Mouse (Mus musculus) brain, embryonic 14.5 days (tissue): Measurements from ENCODE around the gene Ccdc88c.
A peak's percentile ranks its signal among the peaks of the same experiment; 100 is the strongest.

ENCODE experiments used
- CTCF ChIP-seq: fragments of 200-500 bp; IDR thresholded peaks from 2 replicates; pipeline ENCODE4 v1.5.1; 2012; ENCODE audit warnings: inconsistent platforms, mild to moderate bottlenecking, moderate library complexity, borderline replicate concordance; ENCODE audit not compliant: insufficient read depth, insufficient read length; ENCODE audit errors: extremely low read depth
- POLR2A ChIP-seq: fragments of 200-500 bp; IDR thresholded peaks from 2 replicates; pipeline ENCODE4 v1.6.1; 2012; ENCODE audit warnings: mild to moderate bottlenecking, inconsistent platforms, borderline replicate concordance; ENCODE audit not compliant: poor library complexity, insufficient read depth, insufficient read length, severe bottlenecking; ENCODE audit errors: extremely low read depth

DNA sequence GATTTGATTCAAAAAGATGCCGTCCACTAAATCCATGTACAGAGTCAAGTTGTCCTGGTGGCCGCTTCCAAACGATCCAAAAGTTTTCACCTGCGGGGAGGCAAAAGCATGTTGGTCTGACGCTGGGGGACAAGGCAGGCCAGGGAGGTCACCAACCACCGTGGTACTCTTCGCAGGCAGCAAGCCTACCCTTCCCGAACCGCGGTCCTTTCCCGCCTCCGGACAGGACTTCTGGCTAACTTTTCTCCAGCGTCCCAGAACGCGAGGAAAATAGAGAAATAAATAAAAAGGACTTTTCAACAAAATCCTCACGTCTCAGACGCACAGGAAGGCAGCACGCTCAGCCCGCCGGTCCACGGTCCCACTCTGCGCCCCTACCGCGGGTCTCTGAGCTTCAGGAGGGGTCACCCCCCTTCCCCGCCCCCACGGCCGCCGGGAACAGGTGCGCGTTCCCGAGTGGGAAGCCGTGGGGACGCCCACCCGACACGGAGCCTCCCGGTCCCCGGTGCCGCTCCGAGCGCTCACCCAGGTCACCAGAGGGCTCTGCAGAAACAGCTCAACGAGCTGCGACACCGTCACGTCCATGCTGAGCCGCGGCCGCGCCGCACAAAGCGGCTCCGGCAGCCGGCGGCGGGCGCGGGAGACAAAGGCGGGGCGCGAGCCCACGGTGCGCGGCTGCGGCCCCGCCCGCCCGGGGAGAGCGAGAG is 456 bp downstream of the Ccdc88c start:
- TF ChIP-seq POLR2A (peak; percentile 87), CTCF (no peak)
